Mouse (Mus musculus) CD4-positive helper T cell, adult 2 months (primary cell): ENCODE measurements at regions not wholly inside any gene's neighbourhood (a gene's known extent, or its start where the extent isn't known, plus 50 kb on each side); places are given as distances from the start of the nearest gene placed in this dataset.

ENCODE experiments used
- DNase-seq: peaks from one replicate; pipeline ENCODE4 v3.0.0-alpha.2; 2012; ENCODE audit warnings: low read depth, missing footprints, low spot score

- peak; percentile 5 for DNase-seq
Measured at GRCm38 (mm10) chr12:24252071-24252874, 155.2 kb upstream of the 9030624G23Rik start.
